Mouse (Mus musculus) retina, embryonic 14.5 days (tissue): Measurements from ENCODE around the gene Mnd1.

Experiments used
- DNase-seq: peaks from one replicate; pipeline ENCODE4 v3.0.0-alpha.2; 2015; ENCODE audit warnings: low spot score

Gene Mnd1

DNA sequence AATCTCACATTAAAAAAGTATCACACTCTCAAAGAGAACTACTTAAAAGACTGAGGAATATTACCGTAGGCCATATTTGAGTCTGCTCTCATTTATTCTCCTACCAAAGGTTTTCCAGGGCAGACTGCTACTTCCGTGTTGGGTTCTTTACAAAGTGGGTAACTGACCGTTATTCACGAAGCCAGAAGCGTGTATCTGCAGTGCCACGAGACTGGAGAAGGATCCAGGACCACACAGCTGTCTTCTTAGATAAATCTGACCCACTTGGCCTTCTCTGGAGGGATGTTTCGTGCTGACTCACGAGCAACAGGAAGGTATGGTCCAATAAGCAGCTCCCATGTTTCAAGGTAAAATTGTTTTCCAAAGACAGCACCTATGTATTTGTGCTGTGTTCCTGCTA lies 113.8 kb downstream of the Mnd1 start:
- no peak for DNase-seq

DNA sequence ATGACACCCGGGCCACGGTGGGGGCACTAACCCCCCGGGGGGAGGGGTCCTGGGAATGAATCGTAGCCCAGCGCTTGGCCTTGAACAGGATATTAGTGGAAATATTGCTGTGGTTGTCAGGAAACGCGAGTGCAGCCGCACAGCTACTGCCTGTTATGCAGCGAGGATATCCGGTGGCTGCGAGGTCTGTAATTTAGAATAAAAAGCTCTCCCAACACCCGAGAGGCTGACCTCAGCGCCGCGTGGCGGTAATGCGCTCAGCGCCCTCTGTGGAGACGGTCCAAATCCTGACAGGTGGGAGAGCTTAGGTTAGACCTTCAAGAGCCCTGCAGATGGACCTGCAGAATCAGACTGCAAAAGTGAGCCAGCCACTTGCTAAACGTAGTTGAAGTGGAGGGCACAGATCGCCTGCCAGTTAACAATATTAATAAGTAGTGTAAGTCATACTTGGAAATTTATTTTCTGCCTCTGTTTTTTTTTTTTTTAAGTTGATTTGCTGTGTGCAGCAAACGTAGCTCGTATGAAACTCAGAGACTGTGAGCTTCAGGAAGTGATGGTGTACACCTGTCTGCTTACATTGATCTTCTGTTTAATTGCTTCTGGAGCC lies 115.0 kb downstream of the Mnd1 start:
- DNase-seq: no peak

DNA sequence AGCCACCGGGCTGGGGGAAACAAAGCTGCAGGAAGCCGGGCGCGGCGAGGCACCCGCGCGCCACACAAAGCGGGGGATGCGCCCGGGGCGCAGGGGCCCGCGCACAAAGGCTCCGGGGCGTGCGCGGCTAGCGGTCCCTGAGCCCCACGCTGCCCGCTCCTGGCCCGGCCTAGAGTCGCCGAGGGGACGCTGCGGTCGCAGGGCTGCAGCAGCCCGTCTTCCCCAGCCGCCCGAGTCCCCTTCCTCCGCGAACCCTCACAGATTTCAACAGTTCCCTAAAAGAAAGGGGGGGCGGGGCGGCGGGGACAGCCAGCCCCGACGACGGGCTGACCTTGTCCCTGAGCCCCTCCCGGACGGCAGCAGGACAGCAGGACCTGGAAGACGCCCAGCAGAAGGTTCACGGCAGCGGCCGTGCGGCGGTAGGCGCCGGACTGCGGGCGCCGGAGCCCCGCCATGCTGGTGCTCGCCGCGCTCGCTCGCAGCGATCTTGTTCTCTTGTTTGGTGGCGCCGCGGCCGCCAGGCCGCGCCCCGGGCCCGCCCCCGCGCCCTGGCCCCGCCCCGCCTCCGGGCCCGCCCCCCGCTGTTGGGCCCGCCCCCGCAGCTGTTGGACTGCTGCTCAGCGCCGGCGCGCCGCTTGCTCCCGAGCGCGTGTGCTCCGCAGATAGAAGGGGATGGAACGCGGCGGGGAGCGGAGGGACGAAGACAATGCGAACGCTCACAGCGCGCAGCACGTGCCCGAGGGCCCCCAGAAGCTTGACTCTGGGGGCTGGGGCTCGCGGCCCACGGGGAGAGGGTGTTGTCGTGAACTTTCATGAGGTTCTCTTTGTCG lies 115.7 kb downstream of the Mnd1 start, which contains the start of gene Tmem131l:
Gene Tmem131l, minus strand, starts transcription at position 530 of the 830 bp plus-strand sequence.
- DNase-seq: peak; percentile 91

DNA sequence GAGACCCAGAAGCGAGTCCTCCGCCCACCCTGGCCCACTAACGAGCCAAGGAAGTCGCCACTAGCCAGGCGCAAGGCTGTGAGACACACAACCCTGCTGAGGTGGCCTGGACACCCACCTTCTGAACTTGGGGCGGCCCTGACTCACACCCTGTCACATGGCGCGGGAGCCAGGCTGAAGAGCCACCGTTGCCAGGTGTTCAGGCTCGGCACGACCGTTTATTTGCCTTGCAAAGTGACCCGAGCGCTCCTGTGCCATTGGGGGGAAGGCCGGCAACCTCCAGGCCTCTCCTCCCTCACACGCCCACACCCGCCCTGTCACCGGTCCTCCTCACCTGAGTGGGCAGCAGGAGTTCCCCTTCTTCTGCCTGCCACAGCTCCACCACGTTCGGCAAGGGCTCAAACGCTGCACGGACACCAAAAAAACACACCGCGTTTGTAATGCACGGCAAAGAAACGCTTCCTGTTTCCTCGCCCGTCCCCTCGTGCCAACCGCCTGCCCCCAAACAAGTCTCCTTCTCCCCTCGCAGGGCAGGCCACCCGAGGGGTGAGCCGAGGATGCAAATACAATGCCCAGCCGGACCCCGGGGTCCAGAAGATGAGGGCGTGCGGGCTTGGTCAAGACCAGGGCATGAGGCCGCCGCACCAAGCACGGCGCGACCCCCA lies 116.5 kb downstream of the Mnd1 start:
- peak; percentile 57 for DNase-seq

DNA sequence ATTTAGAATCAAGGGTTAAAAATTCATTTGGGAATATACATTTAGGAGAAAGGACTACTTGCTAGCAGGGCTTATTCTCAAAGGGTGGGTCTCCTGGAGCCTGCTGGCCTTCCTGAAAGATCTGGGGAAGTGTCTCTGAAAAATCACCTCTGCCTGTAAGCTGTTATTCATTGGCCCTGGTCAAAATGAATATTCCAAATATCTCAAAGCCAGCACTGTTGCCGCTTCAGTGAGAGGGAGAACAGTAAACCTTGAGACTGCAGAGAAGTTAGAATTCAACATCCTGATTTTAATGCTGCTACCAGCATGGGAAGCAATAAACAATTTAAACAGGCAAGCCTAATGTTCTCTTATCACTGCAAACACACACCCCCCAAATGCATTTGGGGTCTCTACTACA lies 117.5 kb downstream of the Mnd1 start:
- no peak for DNase-seq
